Mouse (Mus musculus): ENCODE data around the gene Epha6.

DNA sequence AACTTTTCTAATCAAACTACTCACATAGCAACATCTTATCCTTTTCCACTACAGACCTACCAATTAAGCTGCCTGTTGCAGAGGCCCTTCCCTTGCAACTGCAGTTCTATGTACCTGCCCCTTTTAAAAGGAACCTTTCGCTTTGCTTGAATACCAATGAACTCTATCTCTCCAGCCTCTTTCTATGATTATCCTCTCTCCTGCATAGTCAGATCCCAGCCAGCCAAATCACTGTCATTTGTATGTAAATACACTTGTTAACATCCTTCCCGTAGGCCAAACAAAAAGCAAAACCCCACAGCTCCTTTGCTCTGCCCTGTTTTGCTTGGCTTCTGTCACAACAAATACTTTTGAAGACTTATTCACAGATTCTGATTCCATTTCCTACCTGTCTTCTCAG, 961.6 kb downstream of the Epha6 start:
- no peak for TF ChIP-seq CTCF (IDR thresholded peaks at IDR 0.05; ENCODE audit: borderline replicate concordance, insufficient read depth, low read length)
- no peak for TF ChIP-seq POLR2A (IDR thresholded peaks at IDR 0.05; ENCODE audit: low read depth, low read length)

Measured in embryonic fibroblast, embryonic 13.5 days (primary cell).